Mouse (Mus musculus) stomach, embryonic 14.5 days (tissue): Measurements from ENCODE around the gene Lrrc57. TPM values are rescaled to one million over a fixed set of nuclear protein-coding genes. Genes with fewer than 3 reads are reported as not detected.

Experiments used
- ATAC-seq: fragments of 200-750 bp; cut with Nextera tagmentation; 2 replicates; pipeline ENCODE4 v1.8.0; 2017; ENCODE audit warnings: low read depth, moderate TSS enrichment; ENCODE audit not compliant: insufficient number of reproducible peaks, insufficient read depth, low FRiP score
- H3K27ac ChIP-seq: fragments of 300-500 bp; sonication (generic); 2 replicates; pipeline ENCODE4 v1.5.1; 2014; ENCODE audit warnings: mild to moderate bottlenecking, low read length, moderate library complexity, mixed read lengths
- H3K27me3 ChIP-seq: fragments of 300-500 bp; sonication (generic); 2 replicates; pipeline ENCODE4 v1.6.1; 2014; ENCODE audit warnings: low read length, control low read depth, mixed read lengths; ENCODE audit not compliant: control insufficient read depth, insufficient read depth
- H3K36me3 ChIP-seq: fragments of 300-500 bp; sonication (generic); 2 replicates; pipeline ENCODE4 v1.6.1; 2014; ENCODE audit warnings: mild to moderate bottlenecking, control low read depth, low read length, moderate library complexity, mixed read lengths; ENCODE audit not compliant: control insufficient read depth, insufficient read depth
- H3K4me1 ChIP-seq: fragments of 300-500 bp; sonication (generic); 2 replicates; pipeline ENCODE4 v1.6.1; 2014; ENCODE audit warnings: low read length, control low read depth, mixed read lengths; ENCODE audit not compliant: control insufficient read depth, insufficient read depth
- H3K4me2 ChIP-seq: fragments of 300-500 bp; sonication (generic); replicated peaks from 2 replicates; pipeline ENCODE4 v1.6.1; 2014; ENCODE audit warnings: low read depth, low read length, control low read depth
- H3K4me3 ChIP-seq: fragments of 300-500 bp; sonication (generic); 2 replicates; pipeline ENCODE4 v1.5.1; 2014; ENCODE audit warnings: low read depth, low read length, control low read depth
- H3K9ac ChIP-seq: fragments of 300-500 bp; sonication (generic); replicated peaks from 2 replicates; pipeline ENCODE4 v1.6.1; 2014; ENCODE audit warnings: low read depth, mild to moderate bottlenecking, control low read depth, low read length, moderate library complexity, mixed read lengths
- H3K9me3 ChIP-seq: fragments of 300-500 bp; sonication (generic); 2 replicates; pipeline ENCODE4 v1.6.1; 2016; ENCODE audit warnings: low read depth, low read length, control low read depth; ENCODE audit not compliant: control insufficient read depth
- WGBS: fragments of 180-500 bp; shearing (Covaris S2); extraction: QIAGEN DNeasy Blood & Tissue Kit; methylation state at CpG from one replicate; pipeline ENCODE4 v1.1.7; 2014; 5-methylcytosine and 5-hydroxymethylcytosine counted together
- polyA plus RNA-seq: library from polyadenylated mRNA; unstranded; fragments of >200 nt; fragmentation: Nextera tagmentation; extraction: Ambion mirVana; gene quantifications from 2 replicates; pipeline ENCODE4 v1.2.1, GENCODE M21; 2014

Gene Lrrc57
- polyA plus RNA-seq, 1 experiment from 2014 or later = 20.1 TPM

DNA sequence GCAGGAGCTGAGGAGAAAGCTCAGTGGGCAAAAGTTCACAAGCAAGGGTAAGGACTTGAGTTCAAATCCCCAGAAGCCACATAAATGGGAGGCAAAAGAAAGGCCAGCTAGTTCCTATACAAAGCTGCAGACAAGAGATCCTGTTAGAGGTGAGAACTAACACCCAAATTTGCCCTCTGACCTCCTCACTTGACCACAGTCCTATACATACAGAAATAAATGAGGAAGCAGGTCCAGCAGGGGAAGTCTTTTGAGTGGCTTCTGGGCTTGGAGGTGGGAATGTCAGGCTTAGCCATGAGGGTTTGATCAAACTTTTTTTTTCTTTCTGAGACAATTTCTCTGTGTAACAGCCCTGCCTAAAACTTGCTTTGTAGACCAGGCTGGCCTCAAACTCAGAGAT lies 13.6 kb upstream of the Lrrc57 start:
- Histone ChIP-seq H3K9ac (no peak overlapping the region), H3K9me3 (no peaks in the 10 kb centered on the region), H3K36me3 (peaks cover 11% of the 10 kb centered on the region), H3K4me2 (no peak overlapping the region), H3K4me3 (no peak overlapping the region), H3K27me3 (no peaks in the 10 kb centered on the region), H3K27ac (no peak overlapping the region), H3K4me1 (no peaks in the 10 kb centered on the region)
- ATAC-seq = no peak

DNA sequence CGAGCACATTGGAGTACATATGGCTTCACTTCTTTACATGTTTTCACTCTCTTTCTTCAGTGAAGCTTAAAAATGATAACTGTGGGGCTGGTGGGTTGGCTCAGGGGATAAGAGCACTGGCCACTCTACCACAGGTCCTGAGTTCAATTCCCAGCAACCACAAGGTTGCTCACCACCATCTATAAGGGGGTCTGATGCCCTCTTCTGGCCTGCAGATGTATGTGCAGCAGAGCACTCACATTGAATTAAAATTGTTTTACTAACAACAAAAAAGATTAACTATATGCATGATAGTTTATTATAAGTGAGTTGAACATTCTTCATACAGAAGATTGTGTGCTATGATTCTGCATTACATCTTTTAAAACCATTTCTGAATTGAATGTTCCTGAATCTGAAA lies 10.2 kb upstream of the Lrrc57 start:
- Histone ChIP-seq H3K4me3 (no peak overlapping the region), H3K27ac (no peak overlapping the region), H3K36me3 (peaks cover 19% of the 10 kb centered on the region), H3K9me3 (no peaks in the 10 kb centered on the region), H3K4me2 (no peak overlapping the region), H3K9ac (no peak overlapping the region), H3K4me1 (no peaks in the 10 kb centered on the region), H3K27me3 (no peaks in the 10 kb centered on the region)
- no peak for ATAC-seq
- 100% methylated on average over 1 of the region's 1 CpGs for WGBS

GRCm38 (mm10) chr2:120616279-120617163 lies 7.2 kb upstream of the Lrrc57 start:
- Histone ChIP-seq H3K27ac (no peak overlapping the region), H3K36me3 (peaks cover 19% of the 10 kb centered on the region), H3K4me2 (no peak overlapping the region), H3K4me1 (no peaks in the 10 kb centered on the region), H3K27me3 (no peaks in the 10 kb centered on the region), H3K9ac (no peak overlapping the region), H3K9me3 (no peaks in the 10 kb centered on the region), H3K4me3 (no peak overlapping the region)
- 90% methylated on average over 5 of the region's 5 CpGs for WGBS
- no peak for ATAC-seq

DNA sequence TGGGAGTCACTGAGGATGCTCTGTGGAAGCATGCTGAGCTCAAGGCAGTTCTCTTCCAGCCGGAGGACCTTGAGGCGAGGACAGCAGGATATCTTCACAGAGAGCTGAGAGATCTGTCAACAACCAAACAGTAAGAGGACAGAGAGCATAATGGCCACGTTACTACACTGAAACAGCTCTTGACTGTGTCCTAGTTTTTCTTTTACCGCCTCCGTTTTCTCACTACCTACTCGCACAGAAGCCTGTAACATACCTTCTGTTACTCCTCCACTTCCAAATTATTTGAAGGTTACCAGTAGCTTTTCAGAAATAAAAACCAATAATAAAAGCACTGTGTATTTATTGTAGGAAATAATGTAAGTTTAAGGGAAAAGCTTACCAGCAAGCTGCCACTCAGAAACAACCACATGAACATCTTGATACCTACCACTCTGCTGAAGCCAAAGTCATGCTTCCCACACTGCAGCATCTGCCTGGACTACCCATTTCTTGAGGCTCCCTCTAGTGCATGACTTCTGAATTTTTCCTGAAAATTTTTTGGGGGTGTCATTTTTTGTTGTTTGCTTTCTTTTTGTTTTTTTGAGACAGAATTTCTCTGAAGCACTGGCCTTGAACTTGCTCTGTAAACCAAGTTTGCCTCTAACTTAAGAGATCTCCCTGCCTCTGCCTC lies 3.2 kb downstream of the Lrrc57 start:
- WGBS = 85% methylated on average over 6 of the region's 6 CpGs
- no peaks in the 10 kb centered on the region for H3K27me3 ChIP-seq
- no peak for ATAC-seq

DNA sequence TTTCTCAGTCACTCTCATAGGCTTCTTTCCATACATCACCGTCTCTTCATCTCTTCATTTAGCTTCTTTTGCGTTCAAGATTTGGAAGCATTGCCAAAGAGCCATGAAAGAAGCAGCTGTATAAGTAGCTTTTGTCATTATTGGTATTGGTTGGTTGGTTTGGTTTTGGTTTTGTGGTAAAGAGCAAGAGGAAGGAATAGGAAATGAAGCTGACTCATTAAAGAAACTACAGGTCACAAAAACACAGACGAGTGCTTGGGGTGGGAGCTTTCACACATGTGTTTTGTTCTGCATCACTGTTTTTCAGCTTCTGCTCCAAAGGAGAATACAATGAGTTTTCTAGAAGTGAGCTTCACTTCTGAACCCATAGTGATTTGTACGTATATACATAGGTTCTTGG lies 9.8 kb downstream of the Lrrc57 start:
- H3K27me3 ChIP-seq = no peaks in the 10 kb centered on the region
- no peak for ATAC-seq
- H3K27ac ChIP-seq = no peak overlapping the region
- no peak overlapping the region for H3K4me3 ChIP-seq
- no peaks in the 10 kb centered on the region for H3K9me3 ChIP-seq
- 91% methylated on average over 4 of the region's 4 CpGs for WGBS
- no peaks in the 10 kb centered on the region for H3K4me1 ChIP-seq
- H3K9ac ChIP-seq = no peak overlapping the region
- peaks cover 48% of the 10 kb centered on the region for H3K36me3 ChIP-seq
- H3K4me2 ChIP-seq = no peak overlapping the region

More for the DNA sequence above, 3.2 kb downstream of the Lrrc57 start:
- Histone ChIP-seq H3K27ac (no peak overlapping the region), H3K4me3 (no peak overlapping the region), H3K9me3 (no peaks in the 10 kb centered on the region), H3K4me1 (peaks cover 7% of the 10 kb centered on the region; the same call in 1 of the 2 replicates), H3K36me3 (peaks cover 7% of the 10 kb centered on the region), H3K9ac (no peak overlapping the region), H3K4me2 (no peak overlapping the region)

GRCm38 (mm10) chr2:120597734-120598133 lies 11.6 kb downstream of the Lrrc57 start:
- Histone ChIP-seq H3K9me3 (no peaks in the 10 kb centered on the region), H3K4me3 (no peak overlapping the region), H3K4me1 (no peaks in the 10 kb centered on the region), H3K4me2 (no peak overlapping the region), H3K27me3 (no peaks in the 10 kb centered on the region), H3K27ac (no peak overlapping the region), H3K9ac (no peak overlapping the region), H3K36me3 (peaks cover 48% of the 10 kb centered on the region)
- ATAC-seq = no peak
- 91% methylated on average over 2 of the region's 2 CpGs for WGBS

GRCm38 (mm10) chr2:120592227-120592626 lies 17.1 kb downstream of the Lrrc57 start:
- no peak for ATAC-seq
- H3K27me3 ChIP-seq = no peaks in the 10 kb centered on the region
- H3K27ac ChIP-seq = no peak overlapping the region
- H3K4me1 ChIP-seq = no peaks in the 10 kb centered on the region
- no peak overlapping the region for H3K9ac ChIP-seq
- H3K9me3 ChIP-seq = no peaks in the 10 kb centered on the region
- peaks cover 28% of the 10 kb centered on the region for H3K36me3 ChIP-seq
- 91% methylated on average over 1 of the region's 1 CpGs for WGBS
- no peak overlapping the region for H3K4me3 ChIP-seq
- no peak overlapping the region for H3K4me2 ChIP-seq

DNA sequence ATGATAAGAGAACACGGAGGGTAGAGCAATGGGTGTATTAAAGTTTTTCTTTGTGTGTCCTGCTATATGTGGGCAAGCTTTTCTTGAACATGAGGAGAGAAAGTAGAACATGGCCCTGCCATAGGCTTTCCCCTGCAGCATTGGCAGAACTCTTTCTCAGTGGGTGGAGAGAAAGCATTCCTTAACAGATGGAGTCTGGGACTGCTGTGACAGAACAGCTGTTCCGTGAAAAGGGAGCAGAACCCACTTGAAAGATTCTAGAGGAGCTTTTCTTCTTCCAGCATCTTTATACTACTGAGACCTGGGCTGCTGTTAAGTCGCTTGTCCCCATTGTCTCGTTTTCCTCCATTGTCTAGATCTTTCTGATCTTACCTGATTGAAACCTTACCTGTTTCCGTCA lies 19.6 kb downstream of the Lrrc57 start:
- 78% methylated on average over 5 of the region's 5 CpGs for WGBS
- no peak overlapping the region for H3K27ac ChIP-seq
- no peak overlapping the region for H3K9ac ChIP-seq
- H3K4me3 ChIP-seq = no peak overlapping the region
- peaks cover 13% of the 10 kb centered on the region; the same call in 1 of the 2 replicates for H3K36me3 ChIP-seq
- no peaks in the 10 kb centered on the region for H3K4me1 ChIP-seq
- no peaks in the 10 kb centered on the region for H3K27me3 ChIP-seq
- no peak overlapping the region for H3K4me2 ChIP-seq
- no peaks in the 10 kb centered on the region for H3K9me3 ChIP-seq
- ATAC-seq = no peak
